Mouse (Mus musculus) heart, embryonic 15.5 days (tissue): Measurements from ENCODE around the gene Ano1. TPM values are rescaled to one million over a fixed set of nuclear protein-coding genes. Genes with fewer than 3 reads are reported as not detected.

Source experiments
- ATAC-seq: fragments of 200-750 bp; cut with Nextera tagmentation; replicated peaks from 2 replicates; pipeline ENCODE4 v1.8.0; 2017; ENCODE audit warnings: low read depth, moderate TSS enrichment; ENCODE audit not compliant: insufficient number of reproducible peaks, insufficient read depth, low FRiP score
- H3K27ac ChIP-seq: fragments of 300-500 bp; sonication (generic); 2 replicates; pipeline ENCODE4 v1.5.1; 2015; ENCODE audit warnings: mild to moderate bottlenecking, inconsistent platforms
- H3K27me3 ChIP-seq: fragments of 300-500 bp; sonication (generic); 2 replicates; pipeline ENCODE4 v1.6.1; 2015; ENCODE audit warnings: inconsistent platforms
- H3K36me3 ChIP-seq: fragments of 300-500 bp; sonication (generic); 2 replicates; pipeline ENCODE4 v1.6.1; 2015; ENCODE audit warnings: mild to moderate bottlenecking, inconsistent platforms
- H3K4me1 ChIP-seq: fragments of 300-500 bp; sonication (generic); replicated peaks from 2 replicates; pipeline ENCODE4 v1.6.1; 2015; ENCODE audit warnings: inconsistent platforms
- H3K4me2 ChIP-seq: fragments of 300-500 bp; sonication (generic); 2 replicates; pipeline ENCODE4 v1.6.1; 2015; ENCODE audit warnings: inconsistent platforms, mild to moderate bottlenecking, moderate library complexity
- H3K4me3 ChIP-seq: fragments of 300-500 bp; sonication (generic); 2 replicates; pipeline ENCODE4 v1.5.1; 2015; ENCODE audit warnings: mild to moderate bottlenecking, inconsistent platforms
- H3K9ac ChIP-seq: fragments of 300-500 bp; sonication (generic); 2 replicates; pipeline ENCODE4 v1.6.1; 2015; ENCODE audit warnings: mild to moderate bottlenecking, inconsistent platforms
- H3K9me3 ChIP-seq: fragments of 300-500 bp; sonication (generic); replicated peaks from 2 replicates; pipeline ENCODE4 v1.6.1; 2016; ENCODE audit warnings: inconsistent platforms
- WGBS: fragments of 180-500 bp; shearing (Covaris S2); methylation state at CpG from one replicate; pipeline ENCODE4 v1.1.7; 2015; ENCODE audit warnings: mixed read lengths; 5-methylcytosine and 5-hydroxymethylcytosine counted together
- polyA plus RNA-seq: library from polyadenylated mRNA; unstranded; fragments of >200 nt; fragmentation: Nextera tagmentation; extraction: Ambion mirVana; gene quantifications from 2 replicates; pipeline ENCODE4 v1.2.1, GENCODE M21; 2015

Ano1 gene
- polyA plus RNA-seq, 1 experiment from 2014 or later = 8.1 TPM

DNA sequence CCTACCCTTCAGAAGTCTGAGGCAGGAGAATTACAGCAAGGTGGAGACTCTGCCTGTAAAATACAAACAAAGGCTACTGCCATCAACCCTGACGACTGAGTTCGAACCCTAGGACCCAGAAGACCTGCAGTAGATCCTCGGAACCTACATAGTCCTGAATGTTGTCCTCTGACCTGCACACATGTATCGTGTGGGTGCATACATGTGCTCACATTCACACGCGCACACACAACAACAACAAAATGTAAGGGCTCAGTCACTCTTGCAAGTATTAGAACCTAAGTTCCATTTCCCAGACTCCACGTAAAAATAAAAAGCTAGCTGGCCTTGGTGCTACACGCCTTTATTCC lies 197.7 kb downstream of the Ano1 start:
- H3K27me3 ChIP-seq = no peaks in the 10 kb centered on the region
- peak overlapping the region; percentile 54 for H3K9ac ChIP-seq
- peak overlapping the region; percentile 91 for H3K4me3 ChIP-seq
- H3K9me3 ChIP-seq = no peaks in the 10 kb centered on the region
- H3K36me3 ChIP-seq = peaks cover 27% of the 10 kb centered on the region
- H3K4me1 ChIP-seq = peaks cover 23% of the 10 kb centered on the region
- H3K4me2 ChIP-seq = peak overlapping the region; percentile 74
- no peak for ATAC-seq
- no peak overlapping the region for H3K27ac ChIP-seq
- 25% methylated on average over 8 of the region's 8 CpGs for WGBS

GRCm38 (mm10) chr7:144553237-144554122 lies 198.3 kb downstream of the Ano1 start, which contains the start of gene Ppfia1:
Ppfia1 (minus strand) TSS chr7:144553729.
- whole genome bisulfite sequencing = under 1% methylated on average over 96 of the region's 97 CpGs
- Histone ChIP-seq H3K4me3 (peak within 1 kb of the TSS; percentile 91), H3K4me2 (peak within 1 kb of the TSS; percentile 74), H3K27ac (peak within 1 kb of the TSS; percentile 55), H3K36me3 (peaks cover 28% of the 10 kb centered on the region), H3K9ac (peak within 1 kb of the TSS; percentile 94), H3K9me3 (no peaks in the 10 kb centered on the region), H3K27me3 (no peaks in the 10 kb centered on the region), H3K4me1 (peaks cover 23% of the 10 kb centered on the region)
- ATAC-seq = peak; percentile 97

GRCm38 (mm10) chr7:144552274-144552673 lies 199.5 kb downstream of the Ano1 start:
- Histone ChIP-seq H3K36me3 (peaks cover 28% of the 10 kb centered on the region), H3K4me1 (peaks cover 23% of the 10 kb centered on the region), H3K4me3 (peak overlapping the region; percentile 91), H3K27me3 (no peaks in the 10 kb centered on the region), H3K9me3 (no peaks in the 10 kb centered on the region), H3K27ac (no peak overlapping the region), H3K4me2 (peak overlapping the region; percentile 70), H3K9ac (peak overlapping the region; percentile 94)
- 82% methylated on average over 8 of the region's 8 CpGs for WGBS
- ATAC-seq = no peak

DNA sequence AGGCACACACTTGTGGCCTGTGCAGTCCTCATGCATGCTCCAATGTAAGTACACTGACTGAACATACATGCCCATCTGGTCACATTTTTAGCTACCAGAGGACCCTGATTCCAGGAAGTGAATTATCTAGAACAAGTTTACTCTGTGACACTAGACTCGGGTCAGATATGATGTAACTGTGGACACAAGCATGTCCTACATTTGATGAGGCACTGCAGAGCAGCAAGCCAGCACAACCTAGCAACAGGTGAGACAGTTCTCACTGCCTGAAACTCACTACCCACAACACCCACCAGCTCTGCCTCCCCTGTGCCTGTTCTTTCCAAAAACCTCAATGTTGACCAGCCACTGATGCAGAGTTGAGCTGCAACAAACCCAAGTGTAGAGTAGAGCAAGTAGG lies 201.0 kb downstream of the Ano1 start:
- no peak overlapping the region for H3K4me2 ChIP-seq
- no peak overlapping the region for H3K4me3 ChIP-seq
- ATAC-seq = no peak
- no peak overlapping the region for H3K9ac ChIP-seq
- H3K27ac ChIP-seq = no peak overlapping the region
- no peaks in the 10 kb centered on the region for H3K27me3 ChIP-seq
- H3K9me3 ChIP-seq = no peaks in the 10 kb centered on the region
- H3K36me3 ChIP-seq = peaks cover 28% of the 10 kb centered on the region
- WGBS = 45% methylated on average over 1 of the region's 1 CpGs
- H3K4me1 ChIP-seq = peaks cover 25% of the 10 kb centered on the region

- no peak for ATAC-seq
- peaks cover 28% of the 10 kb centered on the region for H3K36me3 ChIP-seq
- H3K9ac ChIP-seq = no peak overlapping the region
- H3K27me3 ChIP-seq = no peaks in the 10 kb centered on the region
- no peak overlapping the region for H3K4me3 ChIP-seq
- H3K4me1 ChIP-seq = peaks cover 30% of the 10 kb centered on the region
- whole genome bisulfite sequencing = 93% methylated on average over 2 of the region's 2 CpGs
- H3K27ac ChIP-seq = no peak overlapping the region
- H3K9me3 ChIP-seq = no peaks in the 10 kb centered on the region
- no peak overlapping the region for H3K4me2 ChIP-seq
These were observed 201.7 kb downstream of the Ano1 start for GRCm38 (mm10) chr7:144549904-144550566.

GRCm38 (mm10) chr7:144545231-144545630 lies 206.5 kb downstream of the Ano1 start:
- H3K9me3 ChIP-seq = no peaks in the 10 kb centered on the region
- no peak overlapping the region for H3K9ac ChIP-seq
- peak; percentile 80; the same call in 1 of the 2 replicates for ATAC-seq
- H3K27me3 ChIP-seq = no peaks in the 10 kb centered on the region
- H3K4me2 ChIP-seq = peak overlapping the region; percentile 13; the same call in 1 of the 2 replicates
- 43% methylated on average over 3 of the region's 3 CpGs for WGBS
- H3K36me3 ChIP-seq = peaks cover 12% of the 10 kb centered on the region
- peaks cover 7% of the 10 kb centered on the region; the same call in 1 of the 2 replicates for H3K4me1 ChIP-seq
- no peak overlapping the region for H3K4me3 ChIP-seq
- peak overlapping the region; percentile 88 for H3K27ac ChIP-seq

DNA sequence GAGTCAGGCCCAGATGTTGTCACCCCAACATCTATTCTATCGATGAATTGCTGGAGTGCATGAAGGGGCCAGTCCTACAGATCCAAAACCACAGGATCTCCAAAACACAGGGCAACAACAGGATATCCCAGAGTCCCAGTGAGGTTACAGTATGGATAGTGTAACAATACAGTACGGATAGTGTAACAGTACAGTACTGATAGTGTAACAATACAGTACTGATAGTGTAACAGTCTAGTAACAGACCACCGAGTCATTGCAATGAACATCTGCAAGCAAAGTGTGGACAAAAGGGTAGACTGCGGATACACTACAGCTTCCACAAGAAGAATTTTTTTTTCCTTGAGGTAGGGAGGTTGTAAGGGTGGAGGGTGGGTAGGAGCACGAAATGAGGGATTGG lies 210.4 kb downstream of the Ano1 start:
- Histone ChIP-seq H3K36me3 (no peaks in the 10 kb centered on the region), H3K27me3 (no peaks in the 10 kb centered on the region), H3K9ac (no peak overlapping the region), H3K4me2 (no peak overlapping the region), H3K4me3 (no peak overlapping the region), H3K9me3 (no peaks in the 10 kb centered on the region), H3K27ac (no peak overlapping the region), H3K4me1 (peaks cover 40% of the 10 kb centered on the region)
- WGBS = 79% methylated on average over 5 of the region's 5 CpGs
- no peak for ATAC-seq

- Histone ChIP-seq H3K36me3 (no peaks in the 10 kb centered on the region), H3K27ac (peak overlapping the region; percentile 46; the same call in 1 of the 2 replicates), H3K9ac (no peak overlapping the region), H3K9me3 (no peaks in the 10 kb centered on the region), H3K4me1 (peaks cover 45% of the 10 kb centered on the region), H3K4me2 (no peak overlapping the region), H3K27me3 (no peaks in the 10 kb centered on the region), H3K4me3 (no peak overlapping the region)
- no peak for ATAC-seq
- WGBS = 51% methylated on average over 2 of the region's 2 CpGs
These were observed 212.6 kb downstream of the Ano1 start for GRCm38 (mm10) chr7:144539146-144539545.

Other genes with a start within 250 kb of the Ano1 start
- gene Ppfia1, start 198.2 kb downstream of the Ano1 start, polyA plus RNA-seq = 21.8 and 26.3 TPM in 2 replicates
- 11.0 and 13.4 TPM in 2 replicates for gene Fadd, start 169.5 kb downstream of the Ano1 start, polyA plus RNA-seq
- gene Fgf3, start 86.1 kb upstream of the Ano1 start, polyA plus RNA-seq = 0.65 TPM in 1 of 2 replicates, not detected in the other
- not detected in 2 replicates for gene Fgf4, start 95.4 kb upstream of the Ano1 start, polyA plus RNA-seq
- gene Fgf15, start 144.6 kb upstream of the Ano1 start, polyA plus RNA-seq = 0.11 TPM in 1 of 2 replicates, not detected in the other
- gene LTO1, start 163.1 kb upstream of the Ano1 start, polyA plus RNA-seq = 19.8 and 21.6 TPM in 2 replicates
- gene Ccnd1, start 188.0 kb upstream of the Ano1 start, polyA plus RNA-seq = 57.2 and 57.4 TPM in 2 replicates